Mouse (Mus musculus): ENCODE results near the gene Eif5a. TPM values are rescaled to one million over a fixed set of nuclear protein-coding genes. Genes with fewer than 3 reads are reported as not detected.
A peak's percentile ranks its signal among the peaks of the same experiment; 100 is the strongest.

The Eif5a gene
- total and polyA plus RNA-seq, 2 experiments from 2014 or later = 469 to 961 TPM

DNA sequence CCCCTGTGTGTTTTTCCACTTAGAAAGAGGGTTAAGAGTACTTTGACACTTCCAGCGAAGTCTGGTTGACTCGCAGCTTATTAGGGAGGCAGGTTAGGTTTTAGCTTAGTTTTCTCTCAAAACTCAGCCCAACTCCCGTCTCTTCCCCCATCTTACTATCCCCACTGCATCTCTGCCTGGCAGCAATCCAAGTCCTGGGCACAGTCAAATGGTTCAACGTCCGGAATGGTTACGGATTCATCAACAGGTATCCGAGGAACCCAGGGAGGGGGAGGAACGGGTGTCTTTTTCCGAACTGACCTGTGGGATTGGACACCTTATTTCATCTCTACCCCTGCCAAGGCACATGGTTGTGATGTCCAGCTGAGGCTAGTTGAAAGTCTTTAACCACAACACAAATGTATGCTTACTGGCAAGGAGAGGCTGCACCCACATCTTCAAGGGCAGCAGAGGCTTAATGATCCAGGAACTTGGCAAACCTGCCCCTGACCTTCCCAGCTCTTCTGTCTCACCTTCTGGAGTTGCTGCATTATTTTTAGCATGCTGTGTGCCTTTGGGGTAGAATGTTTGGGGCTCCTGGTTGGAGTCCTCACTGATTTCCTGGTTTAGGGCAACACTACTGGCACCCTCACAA lies 15.1 kb upstream of the Eif5a start:
- ATAC-seq (ENCODE audit: insufficient read depth, low read depth) (peak; percentile 6; the same call in 1 of the 2 replicates), DNase-seq (ENCODE audit: low spot score) (peak; percentile 50)
- Histone ChIP-seq H3K27me3 (ENCODE audit: control insufficient read depth, insufficient read depth, low read length) (peaks cover 8% of the 10 kb centered on the region), H3K4me3 (ENCODE audit: low read depth, low read length) (peak overlapping the region; percentile 57), H3K9me3 (replicated peaks; ENCODE audit: control insufficient read depth, low read length) (no peaks in the 10 kb centered on the region), H3K36me3 (replicated peaks; ENCODE audit: control insufficient read depth, insufficient read depth, low read length) (no peaks in the 10 kb centered on the region), H3K4me1 (ENCODE audit: control insufficient read depth, insufficient read depth) (peaks cover 30% of the 10 kb centered on the region), H3K9ac (replicated peaks; ENCODE audit: low read depth, low read length) (peak overlapping the region; percentile 51; the same call in 1 of the 2 replicates), H3K27ac (ENCODE audit: low read depth) (peak overlapping the region; percentile 88), H3K4me2 (ENCODE audit: low read depth, low read length) (peak overlapping the region; percentile 92)
- no peak for TF ChIP-seq EP300 (IDR thresholded peaks at IDR 0.05; ENCODE audit: low read depth)
- TF ChIP-seq CTCF (IDR thresholded peaks at IDR 0.05; ENCODE audit: low read depth) = no peak
- WGBS = 41% methylated on average over 9 of the region's 9 CpGs

DNA sequence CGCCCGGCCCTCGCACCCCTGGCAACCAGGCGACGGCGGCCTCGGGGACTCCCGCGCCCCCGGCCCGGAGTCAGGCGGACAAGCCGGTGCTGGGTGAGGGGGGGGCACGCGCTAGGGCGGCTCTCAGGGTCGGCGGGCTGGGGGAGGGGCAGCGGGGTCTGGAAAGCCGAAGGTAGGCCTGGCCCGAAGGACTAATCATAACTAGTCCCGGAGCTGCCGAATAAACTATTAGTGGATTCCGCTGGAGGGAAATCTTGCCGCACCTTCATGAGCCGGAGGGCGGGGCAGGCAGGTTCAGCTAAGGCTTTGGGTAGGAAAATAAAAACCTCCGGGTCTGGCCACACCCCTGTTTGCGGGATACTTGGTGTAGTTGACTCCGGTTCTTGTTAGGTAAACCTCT lies 14.4 kb upstream of the Eif5a start:
- H3K4me3 ChIP-seq (ENCODE audit: low read depth, low read length) = peak overlapping the region; percentile 57
- TF ChIP-seq EP300 (IDR thresholded peaks at IDR 0.05; ENCODE audit: low read depth) (no peak), CTCF (IDR thresholded peaks at IDR 0.05; ENCODE audit: low read depth) (no peak)
- H3K9me3 ChIP-seq (replicated peaks; ENCODE audit: control insufficient read depth, low read length) = no peaks in the 10 kb centered on the region
- no peak for ATAC-seq (ENCODE audit: insufficient read depth, low read depth)
- H3K4me2 ChIP-seq (ENCODE audit: low read depth, low read length) = peak overlapping the region; percentile 92
- peaks cover 30% of the 10 kb centered on the region for H3K4me1 ChIP-seq (ENCODE audit: control insufficient read depth, insufficient read depth)
- 4% methylated on average over 29 of the region's 30 CpGs for WGBS
- peak overlapping the region; percentile 88 for H3K27ac ChIP-seq (ENCODE audit: low read depth)
- H3K27me3 ChIP-seq (ENCODE audit: control insufficient read depth, insufficient read depth, low read length) = peaks cover 8% of the 10 kb centered on the region
- H3K36me3 ChIP-seq (replicated peaks; ENCODE audit: control insufficient read depth, insufficient read depth, low read length) = no peaks in the 10 kb centered on the region
- peak overlapping the region; percentile 51 for H3K9ac ChIP-seq (replicated peaks; ENCODE audit: low read depth, low read length)
- DNase-seq (ENCODE audit: low spot score) = no peak

DNA sequence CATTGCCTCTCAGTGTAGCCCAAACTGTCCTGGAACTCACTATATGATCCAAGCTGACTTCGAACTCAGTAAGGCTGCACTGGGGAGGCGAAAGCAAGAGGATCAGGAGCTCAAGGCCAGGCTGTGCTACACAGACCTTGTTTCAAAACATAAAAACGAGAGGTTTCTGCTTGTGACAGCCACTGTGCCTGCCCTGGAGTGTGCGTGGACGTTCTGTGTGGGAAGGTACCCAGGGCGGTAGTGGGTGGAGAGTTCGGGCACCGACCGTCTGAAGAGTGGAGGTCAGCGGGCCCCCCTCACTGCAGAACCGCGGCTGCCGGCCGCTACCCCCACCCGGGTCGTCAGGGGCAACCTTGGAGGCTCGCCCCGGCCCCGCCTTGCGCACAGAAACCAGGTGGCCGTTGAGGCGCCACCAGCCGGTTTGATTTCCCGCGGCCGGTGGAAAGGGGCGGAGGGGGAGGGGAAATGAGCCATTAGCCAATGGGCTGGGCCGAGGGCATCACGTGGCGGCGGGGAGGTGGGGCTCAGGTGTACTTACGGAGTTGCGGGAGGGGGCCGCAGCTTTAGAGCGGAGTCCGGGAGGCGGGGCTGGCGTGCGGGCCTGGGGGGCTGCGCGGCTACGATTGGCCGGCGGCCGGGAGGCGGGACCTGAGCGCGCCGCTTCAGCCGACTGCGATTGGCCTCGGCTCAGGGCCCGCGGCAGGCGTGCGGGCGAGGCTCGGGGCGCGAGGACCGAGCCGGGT lies 13.6 kb upstream of the Eif5a start, which contains the start of gene Ybx2:
Gene Ybx2, plus strand, starts transcription at position 660 of the 743 bp plus-strand sequence.
- Histone ChIP-seq H3K4me2 (ENCODE audit: low read depth, low read length) (peak within 1 kb of the TSS; percentile 92), H3K36me3 (replicated peaks; ENCODE audit: control insufficient read depth, insufficient read depth, low read length) (no peaks in the 10 kb centered on the region), H3K27ac (ENCODE audit: low read depth) (peak within 1 kb of the TSS; percentile 88), H3K9me3 (replicated peaks; ENCODE audit: control insufficient read depth, low read length) (no peaks in the 10 kb centered on the region), H3K4me1 (ENCODE audit: control insufficient read depth, insufficient read depth) (peaks cover 30% of the 10 kb centered on the region), H3K27me3 (ENCODE audit: control insufficient read depth, insufficient read depth, low read length) (peaks cover 8% of the 10 kb centered on the region), H3K4me3 (ENCODE audit: low read depth, low read length) (peak within 1 kb of the TSS; percentile 57), H3K9ac (replicated peaks; ENCODE audit: low read depth, low read length) (peak within 1 kb of the TSS; percentile 51)
- DNase-seq (ENCODE audit: low spot score) (peak; percentile 82), ATAC-seq (ENCODE audit: insufficient read depth, low read depth) (peak; percentile 80)
- 3% methylated on average over 48 of the region's 62 CpGs for WGBS
- TF ChIP-seq CTCF (IDR thresholded peaks at IDR 0.05; ENCODE audit: low read depth) (no peak), EP300 (IDR thresholded peaks at IDR 0.05; ENCODE audit: low read depth) (no peak; the same call in 1 of the 2 replicates)

- H3K27me3 ChIP-seq (ENCODE audit: control insufficient read depth, insufficient read depth, low read length) = peaks cover 8% of the 10 kb centered on the region
- H3K9me3 ChIP-seq (replicated peaks; ENCODE audit: control insufficient read depth, low read length) = no peaks in the 10 kb centered on the region
- H3K4me2 ChIP-seq (ENCODE audit: low read depth, low read length) = peak overlapping the region; percentile 43
- H3K36me3 ChIP-seq (replicated peaks; ENCODE audit: control insufficient read depth, insufficient read depth, low read length) = no peaks in the 10 kb centered on the region
- TF ChIP-seq CTCF (IDR thresholded peaks at IDR 0.05; ENCODE audit: low read depth) = no peak
- TF ChIP-seq EP300 (IDR thresholded peaks at IDR 0.05; ENCODE audit: low read depth) = no peak
- H3K4me3 ChIP-seq (ENCODE audit: low read depth, low read length) = peak overlapping the region; percentile 57
- WGBS = 18% methylated on average over 6 of the region's 6 CpGs
- ATAC-seq (ENCODE audit: insufficient read depth, low read depth) (no peak), DNase-seq (ENCODE audit: low spot score) (no peak)
- H3K9ac ChIP-seq (replicated peaks; ENCODE audit: low read depth, low read length) = no peak overlapping the region
- peaks cover 30% of the 10 kb centered on the region for H3K4me1 ChIP-seq (ENCODE audit: control insufficient read depth, insufficient read depth)
- H3K27ac ChIP-seq (ENCODE audit: low read depth) = no peak overlapping the region
These were observed 12.9 kb upstream of the Eif5a start for GRCm38 (mm10) chr11:69934681-69935080.

DNA sequence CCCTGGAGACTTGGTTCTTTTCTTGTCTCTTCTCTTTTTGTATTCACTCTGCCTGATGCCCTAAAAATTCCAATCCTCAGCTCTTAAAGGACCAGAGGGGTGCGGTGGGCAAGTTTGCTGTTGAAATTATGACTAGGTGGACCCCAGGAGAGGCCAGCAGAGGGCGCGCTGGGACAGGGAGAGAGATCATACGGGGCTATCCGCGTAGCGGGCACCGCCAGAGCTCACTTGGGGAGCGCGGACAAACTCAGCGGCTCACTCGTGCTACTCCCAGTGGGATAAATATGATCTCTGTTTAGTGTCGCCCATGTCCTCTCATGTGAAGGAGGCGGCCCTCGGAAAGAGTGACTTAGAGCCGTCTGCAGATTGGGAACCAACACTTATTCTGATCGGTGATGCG lies 12.4 kb upstream of the Eif5a start:
- peaks cover 30% of the 10 kb centered on the region for H3K4me1 ChIP-seq (ENCODE audit: control insufficient read depth, insufficient read depth)
- no peaks in the 10 kb centered on the region for H3K9me3 ChIP-seq (replicated peaks; ENCODE audit: control insufficient read depth, low read length)
- peak overlapping the region; percentile 43 for H3K4me2 ChIP-seq (ENCODE audit: low read depth, low read length)
- 1% methylated on average over 18 of the region's 18 CpGs for WGBS
- peaks cover 8% of the 10 kb centered on the region for H3K27me3 ChIP-seq (ENCODE audit: control insufficient read depth, insufficient read depth, low read length)
- no peak for TF ChIP-seq EP300 (IDR thresholded peaks at IDR 0.05; ENCODE audit: low read depth)
- peak; percentile 89 for TF ChIP-seq CTCF (IDR thresholded peaks at IDR 0.05; ENCODE audit: low read depth)
- H3K9ac ChIP-seq (replicated peaks; ENCODE audit: low read depth, low read length) = no peak overlapping the region
- H3K27ac ChIP-seq (ENCODE audit: low read depth) = no peak overlapping the region
- no peak overlapping the region; the same call in 1 of the 2 replicates for H3K4me3 ChIP-seq (ENCODE audit: low read depth, low read length)
- ATAC-seq (ENCODE audit: insufficient read depth, low read depth) (peak; percentile 59), DNase-seq (ENCODE audit: low spot score) (peak; percentile 91)
- H3K36me3 ChIP-seq (replicated peaks; ENCODE audit: control insufficient read depth, insufficient read depth, low read length) = no peaks in the 10 kb centered on the region

Data from heart, postnatal 0 days (tissue).